Mouse (Mus musculus): ENCODE data around the gene Fut7. TPM values are rescaled to one million over a fixed set of nuclear protein-coding genes. Genes with fewer than 3 reads are reported as not detected.
"Not testable (repeated sequence)": the region's sequence is repeated elsewhere in the genome, so short reads cannot be mapped to it uniquely, and the experiment has no call there.

The Fut7 gene
- polyA plus RNA-seq, 2 experiments, result 0.58 to 0.90 TPM

DNA sequence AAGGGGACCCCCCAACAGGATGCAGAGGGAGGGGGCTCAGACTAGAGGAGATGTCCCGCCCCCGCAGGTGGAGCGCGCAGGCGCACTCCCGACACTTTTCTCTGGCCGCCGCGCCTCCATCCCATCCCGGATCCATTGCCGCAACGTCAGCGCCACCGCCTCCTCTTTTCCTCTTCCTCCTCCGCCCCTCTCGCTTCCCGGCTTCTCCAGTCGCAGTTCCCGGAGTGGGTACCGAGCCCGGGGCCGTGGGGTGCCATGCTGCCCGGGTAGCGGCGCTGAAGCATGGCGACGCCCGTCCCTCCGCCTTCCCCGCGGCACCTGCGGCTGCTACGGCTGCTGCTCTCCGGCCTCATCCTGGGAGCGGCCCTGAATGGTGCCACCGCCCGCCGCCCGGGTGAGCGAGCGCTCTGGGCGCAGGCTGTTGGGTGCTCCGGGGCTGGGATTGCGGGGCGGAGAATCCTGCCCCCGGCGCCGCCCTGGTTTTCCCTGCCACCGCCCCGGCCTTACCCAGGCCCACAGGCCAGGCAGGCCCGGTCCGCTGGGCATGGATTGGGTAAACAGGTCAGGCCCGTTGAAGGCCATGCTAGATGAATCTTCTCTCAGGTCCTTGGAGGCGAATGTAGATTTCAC is 20.0 kb upstream of the Fut7 start:
- no peak for ATAC-seq (ENCODE audit: insufficient read depth)
- Histone ChIP-seq H3K27me3 (ENCODE audit: control insufficient read depth, insufficient read depth, low read length) (peaks cover 57% of the 10 kb centered on the region), H3K4me3 (ENCODE audit: insufficient read depth in 1 of 2, low read depth in 2 of 2, low read length in 2 of 2) (peak overlapping the region; percentile 15 to 18; a peak in 3 of 4 replicates), H3K4me2 (ENCODE audit: low read depth) (peak overlapping the region; percentile 40), H3K9me3 (ENCODE audit: control insufficient read depth, low read length) (no peaks in the 10 kb centered on the region), H3K27ac (no peak overlapping the region), H3K36me3 (replicated peaks; ENCODE audit: control insufficient read depth, insufficient read depth, low read depth) (no peaks in the 10 kb centered on the region), H3K9ac (replicated peaks) (no peak overlapping the region), H3K4me1 (replicated peaks; ENCODE audit: control insufficient read depth in 2 of 2, insufficient read depth in 2 of 2, low read length in 1 of 2) (no peaks in the 10 kb centered on the region)
- no peak for DNase-seq (ENCODE audit: low read depth in 3 of 3, low spot score in 3 of 3)
- TF ChIP-seq EP300 (IDR thresholded peaks at IDR 0.05; ENCODE audit: low read depth), result no peak
- TF ChIP-seq CTCF (IDR thresholded peaks at IDR 0.05; ENCODE audit: low read depth), result no peak
- 3% methylated on average over 53 of the region's 54 CpGs for WGBS (ENCODE audit: insufficient replicate concordance)

- Histone ChIP-seq H3K27me3 (ENCODE audit: control insufficient read depth, insufficient read depth, low read length) (peaks cover 51% of the 10 kb centered on the region), H3K9me3 (ENCODE audit: control insufficient read depth, low read length) (no peaks in the 10 kb centered on the region), H3K9ac (replicated peaks) (no peak overlapping the region), H3K4me2 (ENCODE audit: low read depth) (no peak overlapping the region), H3K27ac (no peak overlapping the region), H3K4me1 (replicated peaks; ENCODE audit: control insufficient read depth in 2 of 2, insufficient read depth in 2 of 2, low read length in 1 of 2) (no peaks in the 10 kb centered on the region), H3K36me3 (replicated peaks; ENCODE audit: control insufficient read depth, insufficient read depth, low read depth) (no peaks in the 10 kb centered on the region), H3K4me3 (ENCODE audit: insufficient read depth in 1 of 2, low read depth in 2 of 2, low read length in 2 of 2) (no peak overlapping the region)
- 56% methylated on average over 4 of the region's 4 CpGs for WGBS (ENCODE audit: insufficient replicate concordance)
- no peak for ATAC-seq (ENCODE audit: insufficient read depth)
- DNase-seq (ENCODE audit: low read depth in 3 of 3, low spot score in 3 of 3), result no peak
- no peak for TF ChIP-seq CTCF (IDR thresholded peaks at IDR 0.05; ENCODE audit: low read depth)
- TF ChIP-seq EP300 (IDR thresholded peaks at IDR 0.05; ENCODE audit: low read depth), result no peak
Measured at GRCm38 (mm10) chr2:25403994-25404393, 19.1 kb upstream of the Fut7 start.

GRCm38 (mm10) chr2:25408908-25409307 is 14.2 kb upstream of the Fut7 start:
- Histone ChIP-seq H3K36me3 (replicated peaks; ENCODE audit: control insufficient read depth, insufficient read depth, low read depth) (no peaks in the 10 kb centered on the region), H3K27ac (no peak overlapping the region), H3K9me3 (ENCODE audit: control insufficient read depth, low read length) (no peaks in the 10 kb centered on the region), H3K4me3 (ENCODE audit: insufficient read depth in 1 of 2, low read depth in 2 of 2, low read length in 2 of 2) (no peak overlapping the region), H3K4me2 (ENCODE audit: low read depth) (no peak overlapping the region), H3K27me3 (ENCODE audit: control insufficient read depth, insufficient read depth, low read length) (peaks cover 11% of the 10 kb centered on the region), H3K4me1 (replicated peaks; ENCODE audit: control insufficient read depth in 2 of 2, insufficient read depth in 2 of 2, low read length in 1 of 2) (no peaks in the 10 kb centered on the region), H3K9ac (replicated peaks) (no peak overlapping the region)
- TF ChIP-seq EP300 (IDR thresholded peaks at IDR 0.05; ENCODE audit: low read depth), result no peak
- no peak for TF ChIP-seq CTCF (IDR thresholded peaks at IDR 0.05; ENCODE audit: low read depth)
- WGBS (ENCODE audit: insufficient replicate concordance), result 64% methylated on average over 10 of the region's 10 CpGs
- ATAC-seq (ENCODE audit: insufficient read depth), result no peak
- DNase-seq (ENCODE audit: low read depth in 3 of 3, low spot score in 3 of 3), result no peak

DNA sequence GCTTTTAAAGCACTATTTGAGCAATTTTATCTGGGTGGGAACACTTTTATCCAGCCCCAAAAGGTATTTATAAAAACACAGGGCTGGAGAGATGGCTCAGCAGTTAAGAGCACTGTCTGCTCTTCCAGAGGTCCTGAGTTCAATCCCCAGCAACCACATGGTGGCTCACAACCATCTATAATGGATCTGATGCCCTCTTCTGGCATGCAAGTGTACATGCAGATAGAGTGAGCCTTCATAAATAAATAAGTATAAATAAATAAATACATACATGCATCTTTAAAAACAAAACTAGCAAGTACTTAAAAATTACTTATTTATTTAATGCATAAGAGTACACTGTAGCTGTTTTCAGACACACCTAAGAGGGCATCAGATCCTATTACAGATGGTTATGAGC is 9.6 kb upstream of the Fut7 start:
- not testable (repeated sequence) for ATAC-seq (ENCODE audit: insufficient read depth); H3K9me3 ChIP-seq (ENCODE audit: control insufficient read depth, low read length); H3K4me2 ChIP-seq (ENCODE audit: low read depth)

DNA sequence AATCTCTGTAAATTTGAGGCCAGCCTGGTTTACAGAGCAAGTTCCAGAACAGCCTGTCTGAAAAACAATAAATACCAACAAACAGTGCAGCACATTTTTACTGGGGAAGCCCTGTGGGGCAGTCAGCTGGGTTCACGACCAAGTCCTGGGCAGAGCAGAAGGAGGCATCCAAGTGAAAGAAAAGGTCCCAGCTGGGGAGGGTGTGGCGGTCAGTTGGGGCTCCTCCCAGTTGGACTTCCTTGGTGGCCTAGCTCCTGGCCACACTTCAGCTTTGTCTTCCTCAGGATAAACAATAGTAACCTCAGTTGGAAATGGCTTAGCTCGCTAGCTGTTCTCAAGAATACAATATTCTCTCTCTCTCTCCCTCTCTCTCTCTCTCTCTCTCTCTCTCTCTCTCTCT is 5.6 kb upstream of the Fut7 start:
- no peaks in the 10 kb centered on the region for H3K9me3 ChIP-seq (ENCODE audit: control insufficient read depth, low read length)
- H3K27ac ChIP-seq, result no peak overlapping the region
- ATAC-seq (ENCODE audit: insufficient read depth) (no peak), DNase-seq (ENCODE audit: low read depth in 3 of 3, low spot score in 3 of 3) (no peak)
- no peaks in the 10 kb centered on the region for H3K36me3 ChIP-seq (replicated peaks; ENCODE audit: control insufficient read depth, insufficient read depth, low read depth)
- H3K4me1 ChIP-seq (replicated peaks; ENCODE audit: control insufficient read depth in 2 of 2, insufficient read depth in 2 of 2, low read length in 1 of 2), result no peaks in the 10 kb centered on the region
- TF ChIP-seq EP300 (IDR thresholded peaks at IDR 0.05; ENCODE audit: low read depth) (no peak), CTCF (IDR thresholded peaks at IDR 0.05; ENCODE audit: low read depth) (no peak)
- H3K27me3 ChIP-seq (ENCODE audit: control insufficient read depth, insufficient read depth, low read length), result no peaks in the 10 kb centered on the region
- WGBS (ENCODE audit: insufficient replicate concordance), result 36% methylated on average over 3 of the region's 3 CpGs
- H3K9ac ChIP-seq (replicated peaks), result no peak overlapping the region
- H3K4me2 ChIP-seq (ENCODE audit: low read depth), result no peak overlapping the region
- no peak overlapping the region for H3K4me3 ChIP-seq (ENCODE audit: insufficient read depth in 1 of 2, low read depth in 2 of 2, low read length in 2 of 2)

More for the DNA sequence above, 9.6 kb upstream of the Fut7 start:
- not testable (repeated sequence) for H3K4me3 ChIP-seq (ENCODE audit: insufficient read depth in 1 of 2, low read depth in 2 of 2, low read length in 2 of 2); H3K9ac ChIP-seq (replicated peaks); H3K27ac ChIP-seq; H3K4me1 ChIP-seq (replicated peaks; ENCODE audit: control insufficient read depth in 2 of 2, insufficient read depth in 2 of 2, low read length in 1 of 2); H3K36me3 ChIP-seq (replicated peaks; ENCODE audit: control insufficient read depth, insufficient read depth, low read depth); H3K27me3 ChIP-seq (ENCODE audit: control insufficient read depth, insufficient read depth, low read length); DNase-seq (ENCODE audit: low read depth in 3 of 3, low spot score in 3 of 3)
- TF ChIP-seq CTCF (IDR thresholded peaks at IDR 0.05; ENCODE audit: low read depth), result peak; percentile 27
